13 mouse cellular contexts compared by ENCODE assay signal in the genomic region with DNA sequence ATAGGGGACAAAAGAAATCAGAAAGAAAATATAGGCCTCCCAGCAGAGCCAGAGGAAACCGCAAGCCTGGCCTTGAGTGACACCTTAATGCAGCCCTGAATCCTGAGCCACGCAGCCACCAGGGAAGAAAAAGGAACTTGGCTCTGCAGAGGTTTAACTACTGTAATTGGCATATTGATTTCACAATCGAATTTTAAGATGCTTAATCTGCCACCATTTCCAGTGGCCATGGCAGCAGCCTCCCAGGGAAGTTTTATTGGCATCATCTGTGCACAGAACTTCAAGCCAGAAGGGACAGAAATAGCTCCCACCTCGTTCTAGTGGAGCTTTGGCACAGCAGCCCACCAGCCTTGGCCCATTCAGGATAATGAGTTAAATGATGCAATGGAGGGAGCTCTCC.
DNase-seq lines count a peak whose midpoint lies in the region; ATAC-seq and TF ChIP-seq lines count a peak whose summit lies in the region.
"Had no signal": no experiment of that assay in that cellular context is flagged by ENCODE, and none has a peak within 500 bp of the region (broad histone marks: within the 10 kb centered on the region; RNA-seq: fewer than 3 reads in every experiment).

No protein-coding gene starts in this region.

- no peak for TF ChIP-seq POLR2A in brain, embryonic 14.5 days (IDR thresholded peaks at IDR 0.05; ENCODE audit: borderline replicate concordance, extremely low read depth, insufficient read depth, insufficient read length, poor library complexity, severe bottlenecking)

- peaks cover 4% of the 10 kb centered on the region; the same call in 1 of the 2 replicates for H3K4me1 ChIP-seq in heart, embryonic 15.5 days (replicated peaks)
- H3K4me1 ChIP-seq: forebrain, embryonic 12.5 days; liver, embryonic 15.5 days had no signal

- no peak for TF ChIP-seq CTCF in brain, embryonic 14.5 days (IDR thresholded peaks at IDR 0.05; ENCODE audit: borderline replicate concordance, extremely low read depth, insufficient read depth, insufficient read length)

- DNase-seq in heart, adult 11 months, result no peak
- DNase-seq in brain, embryonic 14.5 days (ENCODE audit: low read depth), result peak; percentile 60
- peak; percentile 36 to 50 for DNase-seq in layer of hippocampus, adult 8-10 months (ENCODE audit: low spot score in 2 of 2)
- no peak for DNase-seq in lung, postnatal 25 days (ENCODE audit: low spot score)
- DNase-seq: cerebellum, adult 18-20 months had no signal

- no peaks in the 10 kb centered on the region for H3K27me3 ChIP-seq in heart, embryonic 15.5 days
- H3K27me3 ChIP-seq: forebrain, embryonic 12.5 days; liver, embryonic 15.5 days had no signal

- ATAC-seq in heart, embryonic 15.5 days (replicated peaks; ENCODE audit: insufficient number of reproducible peaks, insufficient read depth, low FRiP score, low read depth), result no peak
- ATAC-seq in monocyte, adult 5-6 weeks (replicated peaks; ENCODE audit: insufficient number of reproducible peaks, low FRiP score, low TSS enrichment, poor library complexity, severe bottlenecking), result peak; percentile 63; the same call in 1 of the 2 replicates
- ATAC-seq in erythroid progenitor cell, adult 5-6 weeks (replicated peaks; ENCODE audit: low FRiP score, poor library complexity, severe bottlenecking), result no peak
- ATAC-seq: activated CD4-positive, CD25-positive, alpha-beta regulatory T cell, adult 4 months had no signal

- H3K4me2 ChIP-seq in heart, embryonic 15.5 days, result no peak overlapping the region
- H3K4me2 ChIP-seq: forebrain, embryonic 12.5 days; liver, embryonic 15.5 days had no signal

- peak overlapping the region; percentile 12; the same call in 1 of the 2 replicates for H3K27ac ChIP-seq in heart, embryonic 15.5 days
- H3K27ac ChIP-seq: forebrain, embryonic 12.5 days; kidney, postnatal 0 days; limb, embryonic 10.5 days; liver, embryonic 15.5 days had no signal

- no peaks in the 10 kb centered on the region; the same call in 1 of the 2 replicates for H3K9me3 ChIP-seq in heart, embryonic 15.5 days (replicated peaks)
- H3K9me3 ChIP-seq: forebrain, embryonic 12.5 days; limb, embryonic 10.5 days; liver, embryonic 15.5 days had no signal

- WGBS in heart, embryonic 15.5 days, result 63% methylated on average over 4 of the region's 4 CpGs

- H3K36me3 ChIP-seq in heart, embryonic 15.5 days, result no peaks in the 10 kb centered on the region
- H3K36me3 ChIP-seq: forebrain, embryonic 12.5 days; limb, embryonic 10.5 days; liver, embryonic 15.5 days had no signal

- H3K9ac ChIP-seq in heart, embryonic 15.5 days, result no peak overlapping the region
- H3K9ac ChIP-seq: forebrain, embryonic 12.5 days; liver, embryonic 15.5 days had no signal

- H3K4me3 ChIP-seq in heart, embryonic 15.5 days, result no peak overlapping the region
- H3K4me3 ChIP-seq: forebrain, embryonic 12.5 days; limb, embryonic 10.5 days; liver, embryonic 15.5 days had no signal

Comparison
In these comparisons a context has a peak if more than half of its experiments do, and no peak if none do; other contexts are left out.
1. DNase-seq: peak in brain, embryonic 14.5 days (single experiment) and layer of hippocampus, adult 8-10 months (2 of 2); none in heart, adult 11 months (single experiment) and lung, postnatal 25 days (single experiment).